Mouse (Mus musculus): Measurements from ENCODE around the gene Ccr1. TPM values are rescaled to one million over a fixed set of nuclear protein-coding genes. Genes with fewer than 3 reads are reported as not detected.
"Not testable (repeated sequence)": the region's sequence is repeated elsewhere in the genome, so short reads cannot be mapped to it uniquely, and the experiment has no call there.

The Ccr1 gene
- total RNA-seq, 2 experiments from 2014 or later = 0.38 TPM; not detected in 1

DNA sequence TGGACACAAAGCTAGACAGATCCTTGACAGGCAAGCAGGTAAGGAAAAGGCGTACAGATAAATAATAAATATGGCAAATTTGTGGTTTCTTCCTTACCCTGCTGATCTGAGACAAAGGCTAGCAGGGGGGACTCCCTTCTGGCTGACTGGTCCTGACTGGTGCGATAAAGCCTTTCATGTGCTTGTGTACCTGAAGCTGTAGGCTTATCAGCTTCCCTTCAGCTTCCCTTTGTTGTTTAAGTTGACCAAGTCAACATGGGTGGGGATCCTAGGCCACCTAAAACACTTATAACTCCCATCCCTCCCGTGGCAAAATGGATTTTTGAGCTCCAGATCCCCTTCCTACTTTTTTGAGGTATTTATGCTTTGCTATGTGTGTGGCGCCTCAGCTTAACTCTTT is 13.4 kb upstream of the Ccr1 start:
- intact Hi-C loops (cut with DNase I) = no loop called here
- H3K27ac ChIP-seq = no peak overlapping the region
- no peak for TF ChIP-seq CTCF (IDR thresholded peaks at IDR 0.05)
- no peak for DNase-seq (ENCODE audit: extremely low spot score in 1 of 2, low spot score in 2 of 2)
- no peak overlapping the region for H3K4me3 ChIP-seq

DNA sequence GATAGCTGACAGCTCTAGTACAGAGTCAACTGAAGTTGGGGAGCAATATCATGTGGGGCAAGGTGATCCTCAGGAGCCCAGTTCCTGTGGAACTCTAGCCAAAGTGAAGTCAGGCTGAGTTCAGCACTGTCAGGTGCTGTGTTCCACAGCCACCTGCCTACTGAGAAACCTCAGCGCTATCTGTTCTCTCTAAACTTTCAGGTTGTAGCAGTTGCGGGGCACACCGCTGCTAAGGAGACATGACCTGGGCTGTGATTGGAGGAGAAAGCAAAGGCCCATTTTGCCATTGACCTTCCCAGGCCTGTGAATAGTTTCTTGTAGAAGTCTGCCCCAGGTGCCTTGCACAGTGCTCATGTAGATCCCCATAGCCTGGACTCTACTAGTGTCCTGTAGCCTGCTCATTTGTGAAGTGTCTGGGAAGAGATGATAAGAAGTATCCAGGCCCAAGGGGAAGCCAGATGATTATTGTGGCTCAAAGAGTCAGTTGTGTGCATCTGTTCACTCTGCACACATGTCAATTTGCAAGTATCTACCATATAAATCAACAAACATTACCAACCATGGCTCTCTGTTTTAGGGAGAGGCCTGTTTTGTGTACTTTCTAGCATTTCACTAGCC is 12.5 kb upstream of the Ccr1 start:
- H3K4me3 ChIP-seq; intact Hi-C loops (cut with DNase I); DNase-seq (ENCODE audit: extremely low spot score in 1 of 2, low spot score in 2 of 2); H3K27ac ChIP-seq: not testable (repeated sequence)

DNA sequence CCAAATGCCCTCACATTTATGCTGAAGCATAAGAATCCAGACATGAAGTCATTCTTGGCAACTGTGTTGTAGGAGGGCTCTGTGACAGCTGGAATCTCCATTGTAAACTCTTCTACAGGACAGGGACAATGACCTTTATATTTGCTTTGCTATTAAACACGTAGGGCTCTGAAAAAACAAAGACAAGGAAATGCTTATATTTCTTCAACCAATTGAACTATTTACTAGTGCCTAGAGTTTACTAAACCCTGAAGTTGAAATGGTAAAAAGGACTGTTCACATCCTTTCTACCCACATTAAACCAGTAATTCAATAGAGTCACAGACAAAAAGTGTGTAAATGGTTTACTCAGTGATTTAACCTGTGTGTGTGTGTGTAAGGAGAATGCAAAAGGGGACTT is 9.8 kb upstream of the Ccr1 start, which contains the start of gene Ccr1l1:
Gene Ccr1l1 (minus strand): TSS at position 101 of the 400 bp plus-strand sequence.
- H3K4me3 ChIP-seq = no peak within 1 kb of the TSS
- no peak within 1 kb of the TSS for H3K27ac ChIP-seq
- no peak for TF ChIP-seq CTCF (IDR thresholded peaks at IDR 0.05)
- intact Hi-C loops (cut with DNase I) = no loop called here
- DNase-seq (ENCODE audit: extremely low spot score in 1 of 2, low spot score in 2 of 2) = no peak

DNA sequence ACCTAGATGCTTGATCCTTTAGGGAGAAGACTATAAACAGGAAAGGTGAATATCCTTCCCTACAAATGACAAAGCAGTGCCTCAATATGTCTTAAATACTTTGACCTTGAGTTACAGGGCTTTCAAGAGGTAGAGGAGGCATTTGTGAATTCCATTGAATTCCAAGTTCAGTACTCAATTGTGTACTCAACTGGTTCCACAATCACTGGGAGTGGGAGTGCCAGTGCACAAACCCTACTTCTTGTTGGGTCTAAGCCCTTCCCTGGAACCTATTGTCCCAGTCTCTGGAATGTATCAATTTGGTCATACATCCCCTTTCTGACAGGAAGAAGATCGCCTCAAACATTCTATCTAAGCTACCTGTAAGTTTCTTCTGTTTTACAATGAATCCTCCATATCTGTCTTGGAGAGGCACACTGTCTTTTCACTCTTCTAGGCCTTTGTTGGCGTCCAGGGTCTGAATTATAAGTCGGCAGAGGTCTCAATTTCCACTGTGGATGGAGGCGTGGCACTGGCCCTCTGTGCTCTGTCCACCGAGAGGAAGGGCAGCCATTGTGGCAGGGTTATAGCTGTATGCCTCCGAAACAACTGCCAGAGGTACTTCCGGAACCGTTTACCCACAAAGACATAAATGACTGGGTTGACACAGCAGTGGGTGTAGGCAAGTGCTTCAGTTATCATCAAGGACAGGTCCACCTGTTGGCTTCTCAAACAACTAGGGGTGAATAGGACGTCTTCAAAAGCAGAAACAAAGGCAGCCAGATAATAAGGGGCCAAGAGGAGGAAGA is 8.6 kb upstream of the Ccr1 start:
- H3K27ac ChIP-seq = no peak overlapping the region
- TF ChIP-seq CTCF (IDR thresholded peaks at IDR 0.05) = no peak
- H3K4me3 ChIP-seq = no peak overlapping the region
- no peak for DNase-seq (ENCODE audit: extremely low spot score in 1 of 2, low spot score in 2 of 2)
- intact Hi-C loops (cut with DNase I) = no loop called here

DNA sequence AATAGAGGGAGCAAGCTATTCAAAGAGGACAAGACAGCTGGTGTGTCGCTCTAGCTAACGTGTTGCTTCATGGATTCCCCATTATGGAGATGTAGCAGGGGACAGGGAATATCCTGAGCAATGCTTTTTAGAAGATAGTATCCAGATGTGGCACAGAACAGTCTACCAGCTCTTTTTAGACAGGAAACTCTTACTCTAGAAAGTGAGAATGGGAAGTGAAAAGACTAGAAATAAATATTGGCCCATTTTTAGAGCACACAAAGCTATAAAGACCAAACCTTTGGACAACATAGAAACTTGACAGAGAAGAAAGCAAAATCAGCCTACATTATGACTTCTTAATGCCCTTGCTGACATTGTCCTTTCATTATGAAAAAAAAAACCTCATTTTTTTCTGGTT is 7.1 kb upstream of the Ccr1 start:
- no peak overlapping the region for H3K4me3 ChIP-seq
- TF ChIP-seq CTCF (IDR thresholded peaks at IDR 0.05) = no peak
- intact Hi-C loops (cut with DNase I) = no loop called here
- no peak overlapping the region for H3K27ac ChIP-seq
- DNase-seq (ENCODE audit: extremely low spot score in 1 of 2, low spot score in 2 of 2) = no peak

DNA sequence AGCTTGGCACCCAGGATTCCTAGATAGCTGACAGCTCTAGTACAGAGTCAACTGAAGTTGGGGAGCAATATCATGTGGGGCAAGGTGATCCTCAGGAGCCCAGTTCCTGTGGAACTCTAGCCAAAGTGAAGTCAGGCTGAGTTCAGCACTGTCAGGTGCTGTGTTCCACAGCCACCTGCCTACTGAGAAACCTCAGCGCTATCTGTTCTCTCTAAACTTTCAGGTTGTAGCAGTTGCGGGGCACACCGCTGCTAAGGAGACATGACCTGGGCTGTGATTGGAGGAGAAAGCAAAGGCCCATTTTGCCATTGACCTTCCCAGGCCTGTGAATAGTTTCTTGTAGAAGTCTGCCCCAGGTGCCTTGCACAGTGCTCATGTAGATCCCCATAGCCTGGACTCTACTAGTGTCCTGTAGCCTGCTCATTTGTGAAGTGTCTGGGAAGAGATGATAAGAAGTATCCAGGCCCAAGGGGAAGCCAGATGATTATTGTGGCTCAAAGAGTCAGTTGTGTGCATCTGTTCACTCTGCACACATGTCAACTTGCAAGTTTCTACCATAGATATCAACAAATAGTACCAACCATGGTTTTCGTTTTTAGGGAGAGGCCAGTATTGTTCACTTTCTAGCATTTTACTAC is 1.5 kb downstream of the Ccr1 start:
- not testable (repeated sequence) for H3K4me3 ChIP-seq

DNA sequence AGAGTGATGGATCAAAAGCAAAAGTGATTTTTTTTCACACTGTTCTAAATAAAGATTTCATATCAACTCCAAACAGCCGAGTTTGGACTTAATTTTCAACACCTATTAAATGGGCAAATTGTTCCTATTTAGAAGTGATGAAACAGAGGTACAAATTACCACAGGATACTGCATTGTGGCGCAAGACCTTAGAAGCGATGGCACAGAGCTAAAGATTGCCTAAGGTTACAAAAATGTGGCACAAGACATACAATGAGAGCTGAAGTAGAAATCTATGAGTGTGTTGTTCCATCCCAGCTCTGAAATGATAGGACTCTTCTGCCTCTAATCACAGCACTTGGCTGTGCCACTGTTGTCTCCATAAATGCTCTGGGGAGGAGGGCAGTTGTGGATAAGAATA is 3.7 kb downstream of the Ccr1 start:
- intact Hi-C loops (cut with DNase I) = no loop called here
- Histone ChIP-seq H3K27ac (no peak overlapping the region), H3K4me3 (no peak overlapping the region)
- no peak for DNase-seq (ENCODE audit: extremely low spot score in 1 of 2, low spot score in 2 of 2)
- TF ChIP-seq CTCF (IDR thresholded peaks at IDR 0.05) = no peak

More for the DNA sequence above, 1.5 kb downstream of the Ccr1 start:
- DNase-seq (ENCODE audit: extremely low spot score in 1 of 2, low spot score in 2 of 2); intact Hi-C loops (cut with DNase I); H3K27ac ChIP-seq: not testable (repeated sequence)

DNA sequence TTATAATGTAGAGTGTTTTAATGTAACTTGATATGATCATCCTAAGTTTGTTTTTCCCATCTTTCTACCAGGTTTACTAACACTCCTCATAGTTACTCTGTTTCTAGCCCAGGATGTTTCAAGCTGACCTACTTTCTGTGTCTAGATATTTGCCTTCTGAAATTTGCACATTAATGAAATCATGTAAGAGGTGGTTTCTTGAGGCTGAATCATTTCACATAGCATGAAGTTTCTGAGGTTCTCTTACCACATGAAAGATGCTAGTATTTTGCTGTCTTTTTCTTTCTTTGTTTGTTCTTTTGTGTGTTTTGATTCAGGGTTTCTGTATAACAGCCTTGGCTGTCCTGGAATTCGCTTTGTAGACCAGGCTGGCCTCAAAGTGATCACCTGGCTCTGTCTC is 8.3 kb downstream of the Ccr1 start:
- no peak overlapping the region for H3K27ac ChIP-seq
- no peak for TF ChIP-seq CTCF (IDR thresholded peaks at IDR 0.05)
- DNase-seq (ENCODE audit: extremely low spot score in 1 of 2, low spot score in 2 of 2) = no peak
- intact Hi-C loops (cut with DNase I) = no loop called here
- H3K4me3 ChIP-seq = no peak overlapping the region

DNA sequence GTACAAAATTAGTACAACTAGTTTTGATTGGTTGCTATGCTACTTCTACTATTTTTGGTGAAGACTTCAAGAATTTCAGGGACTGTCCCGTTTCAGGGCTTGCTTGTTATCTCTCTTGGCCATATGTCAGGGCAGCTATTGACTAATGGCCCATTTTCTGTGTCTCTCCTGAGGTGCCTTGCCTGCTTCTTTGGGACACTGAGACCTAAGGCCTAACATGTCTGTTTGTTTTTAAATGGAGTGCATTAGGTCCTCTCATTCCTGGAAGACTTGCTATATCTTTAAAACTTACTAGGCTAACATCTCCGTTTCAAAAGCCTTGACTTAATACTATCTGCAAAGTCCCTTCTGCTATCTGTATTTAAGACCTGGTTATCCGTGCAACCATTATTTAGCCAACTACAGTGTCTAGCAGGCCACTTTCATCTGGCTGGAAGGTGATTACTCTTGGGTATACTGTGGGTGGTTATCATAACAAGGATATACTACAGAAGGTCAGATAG is 10.5 kb downstream of the Ccr1 start:
- DNase-seq (ENCODE audit: extremely low spot score in 1 of 2, low spot score in 2 of 2) = no peak
- intact Hi-C loops (cut with DNase I) = no loop called here
- no peak overlapping the region for H3K27ac ChIP-seq
- TF ChIP-seq CTCF (IDR thresholded peaks at IDR 0.05) = no peak
- H3K4me3 ChIP-seq = no peak overlapping the region

DNA sequence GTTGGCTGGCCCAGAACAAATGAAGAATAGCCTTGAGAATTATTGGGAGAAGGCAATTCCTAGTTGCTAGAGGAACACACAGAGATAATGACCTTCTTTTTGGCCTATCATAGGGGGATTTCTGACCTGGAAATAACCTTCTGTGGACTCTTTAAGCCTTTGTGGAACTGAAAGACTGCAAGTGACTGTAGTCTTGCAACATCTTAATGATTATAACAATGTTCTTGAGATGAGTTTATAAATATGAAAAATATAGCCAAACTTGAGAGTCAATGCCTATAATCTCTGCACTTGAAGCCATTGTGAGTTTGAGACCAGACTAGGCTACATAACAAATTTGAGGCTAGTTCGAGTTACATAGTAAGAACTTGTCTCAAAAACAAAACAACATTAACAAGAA is 11.6 kb downstream of the Ccr1 start:
- no peak overlapping the region for H3K4me3 ChIP-seq
- DNase-seq (ENCODE audit: extremely low spot score in 1 of 2, low spot score in 2 of 2) = no peak
- no peak for TF ChIP-seq CTCF (IDR thresholded peaks at IDR 0.05)
- intact Hi-C loops (cut with DNase I) = no loop called here
- H3K27ac ChIP-seq = no peak overlapping the region

DNA sequence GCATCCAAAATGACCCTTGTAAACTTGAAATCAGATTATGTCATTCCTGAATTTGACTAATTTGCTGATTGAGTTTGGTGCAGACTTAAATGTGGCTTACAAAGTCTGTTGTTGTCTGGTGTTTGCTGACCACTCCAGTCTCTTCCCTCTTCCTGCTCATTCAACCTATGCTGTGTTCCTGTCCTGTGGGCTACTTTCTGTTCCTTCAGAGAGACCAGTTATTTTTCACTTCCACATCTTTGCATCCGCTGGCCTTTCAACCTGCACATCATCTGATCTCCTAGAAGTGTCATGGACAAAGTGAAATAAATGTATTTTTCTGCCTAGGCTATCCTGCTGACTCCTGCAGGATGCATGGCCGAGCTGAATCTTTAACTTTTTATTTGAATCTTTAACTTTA is 14.9 kb downstream of the Ccr1 start:
- intact Hi-C loops (cut with DNase I) = no loop called here
- H3K4me3 ChIP-seq = no peak overlapping the region
- no peak overlapping the region for H3K27ac ChIP-seq
- TF ChIP-seq CTCF (IDR thresholded peaks at IDR 0.05) = no peak
- DNase-seq (ENCODE audit: extremely low spot score in 1 of 2, low spot score in 2 of 2) = no peak

DNA sequence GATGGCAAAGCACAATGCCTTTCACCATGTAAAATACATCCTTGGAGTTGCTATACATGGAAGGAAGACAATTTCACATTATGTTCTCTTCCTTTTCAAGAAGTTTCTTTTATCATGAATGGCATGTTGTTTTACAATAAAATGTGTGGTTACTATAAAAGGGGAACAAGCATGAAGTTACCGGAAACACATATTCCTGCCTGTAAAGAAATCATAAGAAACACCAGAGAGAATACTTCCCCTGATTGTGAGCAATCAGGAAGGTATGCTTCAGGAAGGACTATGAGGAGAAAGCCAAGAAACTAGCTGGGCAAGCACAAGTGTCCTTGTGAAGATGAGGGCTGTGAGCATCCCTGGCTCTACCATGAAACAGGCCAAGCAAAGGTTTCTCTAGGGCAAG is 17.3 kb downstream of the Ccr1 start:
- Histone ChIP-seq H3K27ac (no peak overlapping the region), H3K4me3 (no peak overlapping the region)
- DNase-seq (ENCODE audit: extremely low spot score in 1 of 2, low spot score in 2 of 2) = no peak
- intact Hi-C loops (cut with DNase I) = no loop called here
- no peak for TF ChIP-seq CTCF (IDR thresholded peaks at IDR 0.05)

All from left cerebral cortex, adult 2 months (tissue).